Mouse (Mus musculus) spleen, embryonic (tissue): Measurements from ENCODE around the gene Gm20388.
"Not testable (repeated sequence)": the region's sequence is repeated elsewhere in the genome, so short reads cannot be mapped to it uniquely, and the experiment has no call there.

Source experiments
- CTCF ChIA-PET: fragments of 350-600 bp; sonication (Branson Sonifier 250); formaldehyde crosslinking; loops from one replicate; lab custom pipeline; 2022; lab: Charles Lee

Gm20388 gene

DNA sequence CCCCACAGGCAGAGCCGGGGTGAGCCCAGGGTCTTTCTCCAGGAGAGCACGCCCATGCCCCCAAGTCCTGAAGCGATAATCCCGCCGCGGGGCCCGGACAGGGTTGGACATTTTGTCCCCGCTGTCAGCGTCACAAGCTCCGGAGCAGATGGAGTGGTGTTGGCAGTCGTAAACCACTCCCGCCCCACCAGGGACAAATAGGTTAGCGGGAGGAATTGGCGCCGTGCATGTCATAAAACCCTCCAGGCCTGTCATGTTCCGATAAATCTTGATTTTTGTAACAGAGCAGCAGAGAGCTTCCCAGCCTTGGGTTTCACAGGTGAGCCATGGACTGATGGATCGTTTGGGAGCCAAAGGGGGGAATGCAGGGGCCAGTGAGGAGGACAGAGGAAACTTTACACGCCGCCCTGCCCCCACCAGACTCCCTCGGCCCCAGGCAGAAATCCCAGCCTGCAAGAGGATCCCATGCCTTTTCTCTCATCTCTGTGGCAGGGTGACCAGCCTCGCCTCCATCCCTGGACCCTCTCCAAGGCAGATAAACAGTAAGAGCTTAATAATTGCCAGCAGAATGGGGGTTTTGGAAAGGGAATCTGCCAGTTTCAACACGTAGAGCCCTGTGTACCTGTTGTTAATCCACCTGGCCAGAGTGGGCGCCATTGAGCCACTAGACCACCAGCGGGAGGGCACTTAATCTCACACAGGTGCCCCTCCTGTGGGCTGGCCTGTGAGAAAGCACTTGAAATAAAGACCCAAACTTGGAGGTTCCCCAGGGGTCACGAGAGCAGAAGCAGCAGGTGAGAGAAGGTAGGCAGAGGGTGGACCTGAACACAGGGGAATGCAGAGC lies 1400.6 kb downstream of the Gm20388 start:
- CTCF ChIA-PET: no interaction called here

DNA sequence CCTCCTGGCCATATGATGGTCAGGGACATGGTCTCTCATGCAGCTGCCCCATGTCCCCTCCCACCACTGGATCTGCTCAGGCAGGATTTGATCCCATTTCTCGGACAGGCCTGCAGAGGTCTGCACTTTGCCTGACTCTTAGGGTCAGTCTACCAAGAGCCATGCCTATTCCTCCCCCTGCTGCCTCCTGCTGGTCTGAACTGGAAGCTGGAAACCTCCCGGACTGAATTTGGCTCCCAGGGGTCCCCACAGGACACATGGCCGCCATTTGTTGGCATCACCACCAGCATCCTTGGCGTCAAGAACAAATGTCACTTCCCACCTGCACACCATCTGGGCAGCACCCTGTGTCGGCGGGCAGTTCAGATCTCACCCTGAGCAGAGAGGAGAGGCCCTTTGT lies 1402.8 kb downstream of the Gm20388 start:
- CTCF ChIA-PET: no interaction called here

- CTCF ChIA-PET: no interaction called here
These were observed 1403.4 kb downstream of the Gm20388 start for GRCm38 (mm10) chr8:121314036-121314435.

DNA sequence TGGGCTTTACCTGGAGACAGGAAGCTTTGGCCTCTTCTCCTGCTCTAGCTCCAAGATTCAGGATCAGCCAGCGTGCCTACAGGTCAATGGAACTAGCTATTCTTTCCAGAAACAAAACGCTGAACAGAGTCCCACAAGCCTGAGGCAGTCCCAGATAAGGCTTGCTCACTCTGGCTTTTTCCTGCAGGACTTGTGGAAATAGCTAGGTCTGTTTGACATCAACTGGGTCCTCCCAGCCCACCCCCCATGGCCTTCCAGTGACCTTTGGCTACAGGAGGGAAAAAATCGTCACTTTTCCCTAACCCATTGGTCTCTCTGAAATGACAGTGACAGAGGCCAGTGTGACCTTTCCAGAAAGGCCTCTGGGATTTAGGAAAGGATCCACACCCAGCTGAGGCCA lies 1404.9 kb downstream of the Gm20388 start:
- CTCF ChIA-PET: no interaction called here

- CTCF ChIA-PET: no interaction called here
These were observed 1405.4 kb downstream of the Gm20388 start for GRCm38 (mm10) chr8:121316009-121316408.

DNA sequence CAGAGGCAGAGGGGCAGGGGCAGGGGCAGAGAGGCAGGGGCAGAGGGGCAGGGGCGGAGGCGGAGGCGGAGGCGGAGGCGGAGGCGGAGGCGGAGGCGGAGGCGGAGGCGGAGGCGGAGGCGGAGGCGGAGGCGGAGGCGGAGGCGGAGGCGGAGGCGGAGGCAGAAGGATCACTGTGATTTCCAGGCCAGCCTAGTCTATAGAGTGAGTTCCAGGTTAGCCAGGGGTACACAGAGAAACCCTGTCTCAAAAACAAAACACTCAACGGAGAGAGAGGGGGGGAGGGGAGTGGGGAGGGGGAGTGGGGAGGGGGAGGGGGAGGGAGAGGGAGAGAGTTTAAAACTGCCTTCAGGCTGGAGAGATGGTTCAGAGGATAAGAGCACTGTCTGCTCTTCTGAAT lies 1408.1 kb downstream of the Gm20388 start:
- CTCF ChIA-PET: not testable (repeated sequence)

DNA sequence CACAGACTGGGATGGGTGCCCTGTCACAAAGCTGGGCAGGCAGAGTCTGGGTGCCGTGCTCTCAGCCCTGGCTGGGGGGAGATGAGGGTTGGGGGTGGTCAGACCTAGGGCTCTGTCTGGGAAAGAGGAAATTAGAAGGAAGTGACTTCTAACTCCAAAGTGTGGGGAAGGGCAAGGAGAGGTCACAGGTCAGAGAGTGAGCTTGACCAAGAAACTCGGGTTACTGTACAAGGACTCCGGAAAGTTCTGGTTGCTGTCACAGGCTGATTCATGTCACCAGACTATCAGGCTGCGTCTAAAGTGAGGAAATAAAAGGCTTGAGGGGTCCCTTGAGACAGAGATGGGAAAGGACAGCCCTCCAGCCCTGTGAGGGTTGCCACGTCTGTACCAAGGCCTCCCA lies 1408.8 kb downstream of the Gm20388 start:
- CTCF ChIA-PET: no interaction called here

DNA sequence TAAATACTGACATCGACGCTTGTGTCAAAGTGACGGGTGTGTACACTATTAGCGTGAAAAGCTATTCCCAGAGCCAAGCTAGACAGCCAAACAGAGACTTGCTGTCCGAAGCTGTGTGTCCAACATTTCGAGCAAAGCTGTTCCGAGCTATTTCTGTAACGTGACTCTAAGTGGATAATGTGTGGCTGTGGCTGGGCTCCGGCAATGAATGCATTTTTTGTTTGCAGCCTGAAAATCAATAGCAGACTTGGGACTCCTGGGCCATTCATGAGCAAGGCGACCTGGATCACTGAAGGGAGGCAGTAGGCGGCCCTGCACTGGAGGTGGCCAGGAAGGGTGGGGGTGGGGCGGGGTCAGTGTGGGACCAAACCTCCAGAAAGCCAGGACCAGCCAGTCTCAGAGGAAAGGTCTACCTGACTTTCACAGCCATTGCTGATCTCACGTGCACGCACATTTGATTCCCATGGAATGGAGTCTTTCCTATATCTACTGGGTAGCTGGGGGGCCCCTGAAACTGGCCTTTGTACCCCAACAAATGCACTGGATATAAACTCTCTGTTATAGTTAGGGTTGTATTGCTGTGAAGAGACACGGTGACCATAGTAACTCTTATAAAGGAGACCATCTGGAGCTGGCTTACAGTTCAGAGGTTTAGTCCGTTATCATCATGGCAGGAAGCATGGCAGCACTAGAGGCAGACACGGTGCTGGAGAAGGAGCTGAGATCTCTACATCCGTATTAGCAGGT lies 1415.7 kb downstream of the Gm20388 start:
- CTCF ChIA-PET: interaction anchor here (0.6 kb wide), 1 partner anchor 1229 kb away, joined by 11 read pairs; no protein-coding TSS in a partner anchor

DNA sequence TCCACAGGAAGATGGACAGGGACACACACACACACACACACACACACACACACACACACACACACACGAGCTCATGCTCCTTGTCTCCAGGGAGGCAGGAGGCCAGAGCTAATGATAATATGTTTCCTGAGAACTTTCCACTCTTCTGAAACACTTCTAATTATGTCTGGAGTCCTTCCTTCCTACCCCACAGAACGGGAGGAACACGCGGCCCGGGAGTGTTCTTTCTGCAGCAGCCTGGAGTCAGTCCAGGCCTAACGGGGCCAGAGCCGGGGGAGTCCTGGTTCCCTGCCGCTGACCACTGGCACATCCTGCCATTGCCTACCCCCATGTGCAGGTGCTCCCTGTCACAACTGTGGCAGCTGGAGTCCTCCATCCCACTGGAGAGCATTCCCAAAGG lies 1421.8 kb downstream of the Gm20388 start:
- CTCF ChIA-PET: no interaction called here

- CTCF ChIA-PET: no interaction called here
These were observed 1424.1 kb downstream of the Gm20388 start for GRCm38 (mm10) chr8:121334495-121335424.

GRCm38 (mm10) chr8:121335684-121336083 lies 1425.0 kb downstream of the Gm20388 start:
- CTCF ChIA-PET: no interaction called here

DNA sequence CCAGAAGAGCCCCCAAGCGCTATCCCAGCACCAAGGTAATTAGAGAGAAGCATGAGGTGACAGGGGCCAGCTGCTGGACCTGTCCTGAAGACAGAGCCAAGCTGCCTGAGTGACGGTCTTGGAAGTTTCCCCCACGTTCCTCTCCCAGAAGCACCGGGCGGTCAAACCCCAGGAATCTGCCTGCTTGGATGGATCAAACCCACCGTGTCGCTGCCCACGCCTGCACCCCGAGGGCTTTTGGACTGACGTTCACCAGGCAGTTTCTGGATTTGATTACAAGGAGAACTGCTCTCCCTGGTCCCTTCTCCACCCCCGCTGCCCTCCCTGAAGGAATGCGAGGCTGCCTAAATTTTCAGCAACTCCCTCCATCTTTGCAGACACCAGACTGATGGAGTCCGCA lies 1432.3 kb downstream of the Gm20388 start:
- CTCF ChIA-PET: interaction anchor here (0.7 kb wide), 1 partner anchor 230 kb away, joined by 4 read pairs; no protein-coding TSS in a partner anchor

- CTCF ChIA-PET: no interaction called here
These were observed 1433.8 kb downstream of the Gm20388 start for GRCm38 (mm10) chr8:121344486-121344885.

DNA sequence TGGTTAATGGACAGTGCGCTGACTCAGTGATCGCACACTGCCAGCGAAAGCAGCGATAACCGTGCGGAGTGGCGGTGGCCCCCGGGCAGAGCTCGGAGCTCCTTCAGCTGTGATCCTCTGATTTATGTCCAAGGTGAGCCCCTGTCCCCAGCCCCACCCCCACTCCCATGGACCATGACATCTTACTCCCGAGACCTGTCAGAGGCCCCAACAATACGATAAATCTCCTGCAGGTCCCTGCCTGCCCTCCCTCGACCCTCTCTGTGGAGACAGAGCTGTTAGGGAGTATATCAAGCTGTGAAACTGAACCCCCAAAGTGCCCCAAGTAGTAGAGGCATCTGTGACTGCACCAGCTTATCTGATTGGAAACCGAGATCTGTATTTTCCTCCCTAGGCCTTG lies 1435.5 kb downstream of the Gm20388 start:
- CTCF ChIA-PET: no interaction called here

GRCm38 (mm10) chr8:121346862-121347261 lies 1436.2 kb downstream of the Gm20388 start:
- CTCF ChIA-PET: no interaction called here

DNA sequence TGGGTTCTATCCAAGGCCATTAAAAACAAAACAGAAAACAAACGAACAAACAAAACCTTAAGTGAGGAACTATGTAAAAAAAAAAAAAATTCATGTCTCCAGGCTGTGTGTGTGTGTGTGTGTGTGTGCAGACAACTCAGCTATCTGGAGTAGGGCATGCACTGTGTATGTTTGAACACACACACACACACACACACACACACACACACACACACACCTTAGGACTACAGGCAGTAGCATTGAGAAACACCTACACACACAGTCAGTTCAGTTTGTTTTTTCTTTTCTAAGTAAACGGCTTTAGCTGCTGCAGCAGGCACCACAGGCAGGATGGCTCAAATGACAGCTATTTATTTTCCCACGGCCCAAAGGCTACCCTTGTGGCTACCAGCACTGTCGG lies 1438.4 kb downstream of the Gm20388 start:
- CTCF ChIA-PET: no interaction called here

GRCm38 (mm10) chr8:121350803-121351202 lies 1440.2 kb downstream of the Gm20388 start:
- CTCF ChIA-PET: no interaction called here

DNA sequence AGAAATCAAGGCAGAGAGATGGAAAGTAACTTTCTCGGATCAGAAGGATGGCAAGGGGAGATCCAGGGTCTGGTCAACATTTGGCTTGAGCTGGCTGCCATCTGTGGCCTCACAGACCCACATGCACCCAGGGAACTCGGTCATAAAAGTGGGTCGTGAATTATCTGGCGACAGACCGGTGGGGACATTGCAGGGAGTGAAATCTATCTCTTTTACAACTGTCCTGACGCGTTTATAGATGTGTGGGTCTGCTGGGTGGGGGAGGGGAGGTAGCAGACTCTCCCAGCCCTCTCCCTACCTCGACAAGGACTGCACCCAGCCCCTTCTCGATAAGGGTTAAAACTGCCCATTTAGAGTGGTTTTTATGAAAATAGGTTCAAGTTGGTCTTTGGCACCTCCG lies 1444.2 kb downstream of the Gm20388 start:
- CTCF ChIA-PET: no interaction called here

DNA sequence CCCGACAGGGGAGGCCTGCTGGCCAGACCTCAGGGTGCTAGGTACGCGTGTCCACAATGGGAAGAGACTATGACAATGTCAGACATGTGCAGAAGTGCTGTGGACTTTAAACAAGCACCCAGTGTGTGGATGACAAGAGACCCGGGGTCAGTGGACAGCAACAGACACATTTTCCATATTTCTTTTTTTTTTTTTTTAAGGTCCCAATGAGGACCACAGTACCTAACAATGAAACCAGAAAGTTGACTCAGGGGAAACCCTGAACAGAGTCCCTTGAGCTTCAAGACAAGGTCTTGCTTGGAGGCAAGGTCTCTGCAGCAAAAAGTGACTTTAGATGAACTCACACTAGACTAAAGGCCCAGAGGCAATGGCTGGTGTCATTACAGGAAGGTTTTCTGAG lies 1446.8 kb downstream of the Gm20388 start:
- CTCF ChIA-PET: no interaction called here

- CTCF ChIA-PET: no interaction called here
These were observed 1448.0 kb downstream of the Gm20388 start for GRCm38 (mm10) chr8:121358609-121359008.

DNA sequence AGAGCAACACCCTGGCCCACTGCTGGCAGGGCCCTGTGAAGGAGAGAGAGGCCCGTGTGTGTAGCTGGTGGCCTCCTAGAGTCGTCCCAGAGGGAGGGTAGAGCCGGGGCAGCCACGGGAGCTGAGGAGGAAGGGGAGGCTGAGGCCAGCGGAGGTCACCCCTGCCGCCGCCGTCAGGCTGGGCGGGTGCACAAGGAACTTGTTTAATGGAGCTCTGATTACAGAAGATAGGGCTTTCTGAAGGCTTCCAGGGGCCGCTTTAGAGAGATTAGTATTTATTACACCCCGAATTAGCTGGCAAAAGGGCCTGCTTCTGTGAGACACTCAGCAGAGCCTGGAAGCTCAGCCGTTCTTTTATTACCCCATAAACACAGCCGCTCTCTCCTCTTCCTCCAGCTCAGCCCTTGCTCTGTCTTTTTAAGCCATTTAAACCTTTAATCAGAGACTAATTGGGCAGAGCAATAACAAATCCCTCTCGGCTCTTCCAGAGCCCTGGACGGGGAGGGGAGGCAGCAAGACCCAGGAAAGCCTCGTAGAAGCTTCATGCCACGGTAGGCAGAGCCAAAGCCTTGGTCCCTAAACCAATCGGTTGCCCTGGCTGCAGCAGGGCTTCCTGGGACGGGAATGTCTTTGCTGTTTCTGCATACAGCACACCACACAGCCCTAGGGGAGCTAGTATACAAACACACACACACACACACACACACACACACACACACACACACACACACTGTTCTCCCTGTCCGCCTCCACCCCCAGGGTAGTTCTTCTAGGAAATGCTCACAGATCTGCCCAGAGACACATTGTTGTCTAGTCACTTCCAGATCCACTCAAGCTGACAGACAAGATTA lies 1448.7 kb downstream of the Gm20388 start:
- CTCF ChIA-PET: no interaction called here
